Mouse (Mus musculus) hindbrain, embryonic 10.5 days (tissue): Measurements from ENCODE around the gene Plxnc1. TPM values are rescaled to one million over a fixed set of nuclear protein-coding genes. Genes with fewer than 3 reads are reported as not detected.

ENCODE experiments used
- DNase-seq: peaks from one replicate; pipeline ENCODE4 v3.0.0-alpha.2; 2017; ENCODE audit warnings: low spot score
- H3K27ac ChIP-seq: fragments of 300-500 bp; sonication (generic); 2 replicates; pipeline ENCODE4 v1.5.1; 2016; ENCODE audit warnings: mild to moderate bottlenecking, moderate library complexity
- H3K27me3 ChIP-seq: fragments of 300-500 bp; sonication (generic); 2 replicates; pipeline ENCODE4 v1.6.1; 2016; ENCODE audit warnings: mild to moderate bottlenecking; ENCODE audit not compliant: poor library complexity, insufficient read depth, severe bottlenecking
- H3K36me3 ChIP-seq: fragments of 300-500 bp; sonication (generic); 2 replicates; pipeline ENCODE4 v1.6.1; 2016; ENCODE audit warnings: mild to moderate bottlenecking, moderate library complexity
- H3K4me1 ChIP-seq: fragments of 300-500 bp; sonication (generic); replicated peaks from 2 replicates; pipeline ENCODE4 v1.6.1; 2016; ENCODE audit warnings: mild to moderate bottlenecking
- H3K4me3 ChIP-seq: fragments of 300-500 bp; sonication (generic); 2 replicates; pipeline ENCODE4 v1.5.1; 2016; ENCODE audit warnings: mild to moderate bottlenecking, moderate library complexity
- H3K9me3 ChIP-seq: fragments of 300-500 bp; sonication (generic); 2 replicates; pipeline ENCODE4 v1.6.1; 2016; ENCODE audit warnings: mild to moderate bottlenecking, moderate library complexity
- WGBS: fragments of 180-500 bp; shearing (Covaris S2); methylation state at CpG from one replicate; pipeline ENCODE4 v1.1.7; 2016; 5-methylcytosine and 5-hydroxymethylcytosine counted together
- polyA plus RNA-seq: library from polyadenylated mRNA; unstranded; fragments of >200 nt; fragmentation: Nextera tagmentation; extraction: Ambion mirVana; gene quantifications from 2 replicates; pipeline ENCODE4 v1.2.1, GENCODE M21; 2016

Plxnc1 gene
- polyA plus RNA-seq, 1 experiment from 2014 or later, result 1.5 TPM

DNA sequence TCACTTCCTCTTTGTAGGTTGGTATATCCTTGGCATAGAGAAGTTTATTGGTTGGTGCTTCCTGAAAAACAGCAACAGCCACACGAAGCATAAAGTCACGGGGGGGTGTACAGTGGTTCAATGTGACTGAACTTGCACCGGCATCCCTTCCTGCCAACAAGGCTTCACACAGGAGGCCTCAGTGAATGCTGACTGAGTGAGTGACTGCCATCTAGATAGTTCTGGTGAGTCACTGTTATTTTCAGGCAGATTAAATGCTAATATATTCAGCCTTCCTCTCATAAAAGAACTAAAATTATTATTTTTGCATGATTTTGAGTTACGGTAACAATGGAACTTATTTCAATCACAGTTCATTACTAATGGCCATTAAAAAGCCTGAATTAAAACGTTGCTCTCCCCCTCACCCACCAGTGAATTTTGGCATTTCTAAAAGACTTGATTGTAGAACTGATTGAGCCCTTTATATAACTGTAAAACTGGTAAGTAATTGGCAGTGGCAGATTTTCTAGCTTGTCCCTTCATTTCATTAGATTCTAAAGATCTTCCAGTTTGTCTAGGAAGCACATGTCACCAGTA is 149.9 kb downstream of the Plxnc1 start:
- H3K9me3 ChIP-seq, result no peaks in the 10 kb centered on the region
- H3K27me3 ChIP-seq, result no peaks in the 10 kb centered on the region
- whole genome bisulfite sequencing, result 94% methylated on average over 5 of the region's 5 CpGs
- H3K4me1 ChIP-seq, result 0 out of 2 replicates have a peak, but pooled peaks cover 3% of the 10 kb centered on the region
- H3K4me3 ChIP-seq, result no peak overlapping the region
- no peak overlapping the region for H3K27ac ChIP-seq
- peaks cover 72% of the 10 kb centered on the region for H3K36me3 ChIP-seq
- no peak for DNase-seq

DNA sequence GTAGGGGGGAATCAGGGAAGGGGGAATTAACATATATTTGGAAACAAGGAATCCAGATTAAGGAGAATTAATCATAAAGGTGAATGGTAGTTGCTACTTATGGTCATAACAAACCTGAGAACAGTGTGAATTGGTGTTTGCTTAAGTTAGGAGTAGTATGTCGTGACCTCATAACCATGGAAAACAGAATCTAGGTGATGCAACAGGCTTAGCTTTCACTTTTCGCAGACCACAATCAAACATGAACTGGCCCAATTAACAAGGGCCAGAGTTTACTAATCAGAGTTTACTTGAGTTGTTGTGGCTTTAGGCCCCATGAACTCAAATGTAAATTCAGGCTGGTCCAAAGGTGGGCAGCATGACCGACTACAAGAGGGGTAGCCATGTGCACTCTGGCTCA is 150.7 kb downstream of the Plxnc1 start:
- Histone ChIP-seq H3K36me3 (peaks cover 74% of the 10 kb centered on the region), H3K27ac (no peak overlapping the region), H3K4me3 (no peak overlapping the region), H3K27me3 (no peaks in the 10 kb centered on the region), H3K4me1 (no peaks in the 10 kb centered on the region), H3K9me3 (no peaks in the 10 kb centered on the region)
- 93% methylated on average over 3 of the region's 3 CpGs for WGBS
- no peak for DNase-seq

DNA sequence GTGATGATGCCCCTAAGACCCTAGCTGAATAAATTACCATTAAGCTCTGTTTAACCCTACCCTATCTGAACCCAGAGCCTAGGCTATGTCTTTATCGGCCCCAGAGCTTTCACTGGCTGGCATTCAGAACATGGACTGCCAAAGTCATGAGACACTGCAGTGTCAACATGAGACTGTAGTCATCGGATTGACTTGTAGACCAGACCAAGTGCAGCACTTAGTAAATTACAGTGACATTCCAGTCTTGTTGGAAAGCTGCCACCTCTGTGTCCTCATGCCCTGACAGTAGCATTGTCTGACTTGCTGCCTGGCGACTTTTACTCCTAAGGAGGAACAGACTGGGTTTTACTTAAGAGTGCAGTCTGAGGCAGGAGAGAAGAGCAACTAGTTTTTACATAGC is 155.4 kb downstream of the Plxnc1 start:
- no peak for DNase-seq
- peaks cover 53% of the 10 kb centered on the region for H3K36me3 ChIP-seq
- no peak overlapping the region for H3K27ac ChIP-seq
- H3K27me3 ChIP-seq, result no peaks in the 10 kb centered on the region
- H3K9me3 ChIP-seq, result no peaks in the 10 kb centered on the region
- WGBS, result 81% methylated on average over 3 of the region's 3 CpGs
- H3K4me3 ChIP-seq, result no peak overlapping the region
- H3K4me1 ChIP-seq, result no peaks in the 10 kb centered on the region

DNA sequence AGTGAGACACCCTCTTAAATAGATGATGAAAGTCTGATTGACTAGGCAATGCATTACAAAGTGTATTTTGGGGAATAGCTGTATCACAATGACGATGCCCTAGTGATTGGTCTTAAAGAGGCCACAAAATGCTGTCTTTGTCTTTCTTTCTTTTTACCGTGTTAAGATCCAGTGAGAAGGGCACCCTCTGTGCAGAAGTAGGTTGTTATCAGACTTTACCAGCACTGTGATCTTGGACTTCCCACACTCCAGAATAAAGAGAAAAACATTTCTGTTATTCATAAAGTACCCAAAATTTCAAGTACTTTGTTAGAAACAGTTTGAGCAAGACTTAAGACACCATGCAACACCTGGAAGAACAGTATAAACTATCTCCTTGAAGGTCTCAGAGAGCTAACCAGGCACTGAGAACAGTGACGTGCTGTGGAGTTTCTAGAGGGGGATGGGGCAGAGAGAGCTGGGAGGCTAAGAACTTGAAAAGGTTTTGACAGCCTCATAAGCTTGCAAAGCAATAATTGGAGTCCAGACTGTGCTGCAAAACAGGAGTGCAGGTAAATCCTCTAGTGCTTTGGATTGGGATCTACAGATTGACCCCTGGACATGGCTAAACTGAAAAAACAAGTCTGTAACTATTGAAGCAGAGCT is 163.9 kb downstream of the Plxnc1 start:
- no peak overlapping the region for H3K4me3 ChIP-seq
- H3K4me1 ChIP-seq, result no peaks in the 10 kb centered on the region
- no peak overlapping the region for H3K27ac ChIP-seq
- 83% methylated on average over 3 of the region's 3 CpGs for WGBS
- no peak for DNase-seq
- H3K36me3 ChIP-seq, result peaks cover 22% of the 10 kb centered on the region
- H3K9me3 ChIP-seq, result no peaks in the 10 kb centered on the region
- H3K27me3 ChIP-seq, result no peaks in the 10 kb centered on the region

DNA sequence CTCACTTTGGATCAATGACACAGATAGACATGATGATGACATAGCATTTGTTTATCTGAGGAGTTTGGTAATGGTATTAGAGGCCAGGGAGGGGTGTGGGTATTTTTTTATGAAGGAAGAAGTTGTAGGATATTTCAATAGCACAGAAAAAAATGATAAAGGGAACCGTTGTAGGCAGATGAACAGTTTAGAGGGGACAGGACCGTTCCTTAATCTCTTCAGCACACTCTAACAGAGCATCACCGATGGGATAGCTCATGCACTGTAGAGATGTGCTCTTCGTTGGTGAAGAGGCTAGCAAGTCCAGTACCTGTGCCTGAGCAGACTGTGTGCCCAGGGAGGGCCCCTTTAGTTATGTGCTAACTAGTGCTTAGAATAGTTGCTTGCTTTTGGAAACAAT is 165.3 kb downstream of the Plxnc1 start:
- no peak overlapping the region for H3K4me3 ChIP-seq
- peaks cover 22% of the 10 kb centered on the region for H3K36me3 ChIP-seq
- no peak overlapping the region for H3K27ac ChIP-seq
- H3K27me3 ChIP-seq, result no peaks in the 10 kb centered on the region
- no peak for DNase-seq
- no peaks in the 10 kb centered on the region for H3K4me1 ChIP-seq
- no peaks in the 10 kb centered on the region for H3K9me3 ChIP-seq
- WGBS, result 94% methylated on average over 4 of the region's 4 CpGs

DNA sequence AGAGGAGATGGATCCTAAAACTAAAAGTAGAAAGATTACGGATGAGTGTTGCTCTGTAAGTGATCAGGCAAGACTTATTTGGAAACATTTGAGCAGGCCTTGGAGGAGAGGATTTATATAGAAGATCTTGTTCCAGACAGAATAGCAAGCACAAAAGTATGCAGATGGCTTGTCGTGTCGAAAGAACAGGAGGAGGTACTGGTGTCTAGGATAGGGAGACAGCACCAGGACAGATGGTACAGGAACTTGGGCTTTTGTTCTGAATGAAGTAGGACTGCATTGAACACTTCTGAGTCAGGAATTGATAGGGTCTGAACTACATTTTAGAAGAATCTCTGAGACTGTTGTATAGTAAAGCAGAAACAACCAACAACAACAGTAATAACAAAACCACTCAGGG is 167.1 kb downstream of the Plxnc1 start:
- DNase-seq, result no peak
- H3K4me1 ChIP-seq, result no peaks in the 10 kb centered on the region
- H3K27ac ChIP-seq, result no peak overlapping the region
- WGBS, result 95% methylated on average over 3 of the region's 3 CpGs
- H3K36me3 ChIP-seq, result peaks cover 22% of the 10 kb centered on the region
- H3K4me3 ChIP-seq, result no peak overlapping the region
- no peaks in the 10 kb centered on the region for H3K9me3 ChIP-seq
- no peaks in the 10 kb centered on the region for H3K27me3 ChIP-seq

DNA sequence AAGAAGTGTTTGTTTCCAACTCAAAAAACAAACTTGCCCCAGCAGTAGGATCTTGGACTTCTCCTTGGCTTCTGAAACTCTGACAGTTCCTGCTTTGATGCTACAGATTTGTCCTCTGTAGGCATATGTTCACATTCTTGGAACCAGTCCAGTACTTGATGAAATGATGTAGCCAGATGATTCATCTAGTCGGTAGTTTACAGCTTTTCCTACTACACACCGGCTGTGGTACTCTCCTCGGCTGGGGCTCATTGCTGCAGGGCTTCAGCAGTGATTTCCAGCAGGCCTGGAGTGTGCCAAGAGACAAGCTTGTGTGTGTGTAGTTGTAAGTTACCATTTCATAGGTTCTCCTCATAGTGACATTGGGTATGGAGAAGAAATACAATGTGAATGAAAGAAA is 173.1 kb downstream of the Plxnc1 start:
- no peak for DNase-seq
- Histone ChIP-seq H3K4me3 (no peak overlapping the region), H3K27ac (no peak overlapping the region), H3K36me3 (peaks cover 16% of the 10 kb centered on the region; the same call in 1 of the 2 replicates), H3K9me3 (no peaks in the 10 kb centered on the region), H3K27me3 (no peaks in the 10 kb centered on the region), H3K4me1 (no peaks in the 10 kb centered on the region)
- 89% methylated on average over 3 of the region's 3 CpGs for WGBS

DNA sequence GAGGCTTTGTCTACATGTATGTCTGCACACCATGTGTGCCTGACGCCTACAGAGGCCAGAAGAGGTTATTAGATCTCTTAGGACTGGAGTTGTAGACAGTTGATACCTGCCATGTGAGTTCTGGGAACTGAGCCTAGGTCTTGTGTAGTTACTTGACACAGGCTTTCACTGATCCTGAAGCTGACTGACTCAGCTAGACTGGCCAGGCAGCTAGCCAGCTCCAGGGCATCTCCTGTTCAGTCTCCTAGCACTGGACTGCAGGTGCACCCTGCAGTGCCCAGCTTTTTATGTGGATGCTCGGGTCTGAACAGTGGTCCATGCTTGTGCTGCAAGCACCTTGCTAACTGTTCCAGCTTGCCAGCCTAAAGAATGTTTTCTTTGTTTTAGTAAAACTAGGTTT is 197.6 kb downstream of the Plxnc1 start:
- WGBS, result 83% methylated on average over 2 of the region's 2 CpGs
- no peaks in the 10 kb centered on the region for H3K27me3 ChIP-seq

DNA sequence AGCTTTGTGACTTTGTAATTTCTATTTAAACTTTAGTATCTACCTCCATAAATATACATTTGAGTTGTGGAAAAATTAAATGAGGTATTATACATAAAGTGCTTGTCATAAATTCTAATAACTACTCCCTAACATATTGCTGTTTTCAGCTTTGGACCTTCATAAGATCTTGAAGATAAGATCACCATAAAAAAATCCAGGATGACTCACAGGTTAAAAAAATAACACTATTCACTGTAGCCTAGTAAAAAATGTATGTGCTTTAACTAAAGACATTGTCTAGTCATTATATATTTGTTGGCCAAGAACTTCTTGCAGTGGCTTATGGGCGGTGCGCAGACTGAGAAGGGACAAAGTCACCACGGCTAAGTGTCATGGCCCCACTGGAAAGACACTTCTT is 203.2 kb downstream of the Plxnc1 start:
- 96% methylated on average over 3 of the region's 3 CpGs for WGBS
- no peaks in the 10 kb centered on the region for H3K9me3 ChIP-seq
- DNase-seq, result no peak

More for the DNA sequence above, 197.6 kb downstream of the Plxnc1 start:
- no peaks in the 10 kb centered on the region for H3K9me3 ChIP-seq
- peaks cover 28% of the 10 kb centered on the region for H3K36me3 ChIP-seq
- no peak overlapping the region for H3K27ac ChIP-seq
- no peaks in the 10 kb centered on the region for H3K4me1 ChIP-seq
- H3K4me3 ChIP-seq, result no peak overlapping the region
- DNase-seq, result no peak

More for the DNA sequence above, 203.2 kb downstream of the Plxnc1 start:
- peaks cover 11% of the 10 kb centered on the region; the same call in 1 of the 2 replicates for H3K36me3 ChIP-seq
- no peaks in the 10 kb centered on the region for H3K4me1 ChIP-seq
- H3K4me3 ChIP-seq, result no peak overlapping the region
- H3K27me3 ChIP-seq, result no peaks in the 10 kb centered on the region
- no peak overlapping the region for H3K27ac ChIP-seq
